Mouse (Mus musculus) ZHBTc4 (cell line): Measurements from ENCODE around the gene Bcas3.

ENCODE experiments used
- DNase-seq: peaks from one replicate; pipeline ENCODE4 v3.0.0-alpha.2; 2011; ENCODE audit warnings: low read depth, low spot score

Bcas3 gene

GRCm38 (mm10) chr11:85614431-85614830 is 261.5 kb downstream of the Bcas3 start:
- DNase-seq, result no peak

GRCm38 (mm10) chr11:85615421-85615820 is 262.5 kb downstream of the Bcas3 start:
- no peak for DNase-seq

GRCm38 (mm10) chr11:85621486-85621885 is 268.5 kb downstream of the Bcas3 start:
- DNase-seq, result no peak

- DNase-seq, result no peak
These were observed 269.0 kb downstream of the Bcas3 start for GRCm38 (mm10) chr11:85621994-85622393.

- DNase-seq, result no peak
These were observed 272.2 kb downstream of the Bcas3 start for GRCm38 (mm10) chr11:85625206-85625605.

- DNase-seq, result peak; percentile 32
These were observed 273.9 kb downstream of the Bcas3 start for GRCm38 (mm10) chr11:85626846-85627245.

- no peak for DNase-seq
These were observed 274.4 kb downstream of the Bcas3 start for GRCm38 (mm10) chr11:85627405-85627804.

- no peak for DNase-seq
These were observed 275.5 kb downstream of the Bcas3 start for GRCm38 (mm10) chr11:85628303-85629063.

- DNase-seq, result no peak
These were observed 279.6 kb downstream of the Bcas3 start for GRCm38 (mm10) chr11:85632568-85632981.

GRCm38 (mm10) chr11:85638696-85639495 is 285.9 kb downstream of the Bcas3 start:
- DNase-seq, result no peak

- DNase-seq, result no peak
These were observed 287.7 kb downstream of the Bcas3 start for GRCm38 (mm10) chr11:85640659-85641058.

- DNase-seq, result no peak
These were observed 288.5 kb downstream of the Bcas3 start for GRCm38 (mm10) chr11:85641486-85641885.

GRCm38 (mm10) chr11:85642591-85642990 is 289.6 kb downstream of the Bcas3 start:
- no peak for DNase-seq

GRCm38 (mm10) chr11:85643025-85643424 is 290.1 kb downstream of the Bcas3 start:
- no peak for DNase-seq

GRCm38 (mm10) chr11:85643479-85644000 is 290.6 kb downstream of the Bcas3 start:
- no peak for DNase-seq

- no peak for DNase-seq
These were observed 291.2 kb downstream of the Bcas3 start for GRCm38 (mm10) chr11:85644027-85644747.

- DNase-seq, result no peak
These were observed 291.7 kb downstream of the Bcas3 start for GRCm38 (mm10) chr11:85644748-85645060.

GRCm38 (mm10) chr11:85645152-85645835 is 292.3 kb downstream of the Bcas3 start:
- DNase-seq, result no peak

- DNase-seq, result no peak
These were observed 295.9 kb downstream of the Bcas3 start for GRCm38 (mm10) chr11:85648893-85649292.

GRCm38 (mm10) chr11:85649373-85649772 is 296.4 kb downstream of the Bcas3 start:
- no peak for DNase-seq

- DNase-seq, result no peak
These were observed 304.5 kb downstream of the Bcas3 start for GRCm38 (mm10) chr11:85657471-85657870.
